Mouse (Mus musculus) forebrain, embryonic 14.5 days (tissue): ENCODE results near the gene Klf13. TPM values are rescaled to one million over a fixed set of nuclear protein-coding genes. Genes with fewer than 3 reads are reported as not detected.

Source experiments
- ATAC-seq: fragments of 200-750 bp; cut with Nextera tagmentation; 2 replicates; pipeline ENCODE4 v1.8.0; 2017; ENCODE audit warnings: mild to moderate bottlenecking, moderate library complexity
- DNase-seq: peaks from one replicate; pipeline ENCODE4 v3.0.0-alpha.2; 2015; ENCODE audit warnings: low spot score
- H3K27ac ChIP-seq: fragments of 300-500 bp; sonication (generic); 2 replicates; pipeline ENCODE4 v1.5.1; 2014; ENCODE audit warnings: low read depth, mild to moderate bottlenecking, control low read depth, low read length, moderate library complexity
- H3K27me3 ChIP-seq: fragments of 300-500 bp; sonication (generic); replicated peaks from 2 replicates; pipeline ENCODE4 v1.6.1; 2014; ENCODE audit warnings: low read length, control low read depth, mixed read lengths; ENCODE audit not compliant: control insufficient read depth, insufficient read depth
- H3K36me3 ChIP-seq: fragments of 300-500 bp; sonication (generic); 2 replicates; pipeline ENCODE4 v1.6.1; 2014; ENCODE audit warnings: low read length, control low read depth; ENCODE audit not compliant: control insufficient read depth, insufficient read depth
- H3K4me1 ChIP-seq: fragments of 300-500 bp; sonication (generic); 2 replicates; pipeline ENCODE4 v1.6.1; 2014; ENCODE audit warnings: antibody characterized with exemption, low read length, control low read depth; ENCODE audit not compliant: control insufficient read depth, insufficient read depth
- H3K4me2 ChIP-seq: fragments of 300-500 bp; sonication (generic); 2 replicates; pipeline ENCODE4 v1.6.1; 2014; ENCODE audit warnings: mild to moderate bottlenecking, control low read depth, low read length
- H3K4me3 ChIP-seq: fragments of 300-500 bp; sonication (generic); 2 replicates; pipeline ENCODE4 v1.5.1; 2014; ENCODE audit warnings: low read depth, low read length, control low read depth
- H3K9ac ChIP-seq: fragments of 300-500 bp; sonication (generic); 2 replicates; pipeline ENCODE4 v1.6.1; 2014; ENCODE audit warnings: mild to moderate bottlenecking, low read length, control low read depth, moderate library complexity
- H3K9me3 ChIP-seq: fragments of 300-500 bp; sonication (generic); replicated peaks from 2 replicates; pipeline ENCODE4 v1.6.1; 2016; ENCODE audit warnings: low read length, control low read depth, mixed read lengths; ENCODE audit not compliant: control insufficient read depth
- WGBS: fragments of 180-500 bp; shearing (Covaris S2); extraction: QIAGEN DNeasy Blood & Tissue Kit; methylation state at CpG from one replicate; pipeline ENCODE4 v1.1.7; 2014; 5-methylcytosine and 5-hydroxymethylcytosine counted together
- polyA plus RNA-seq: library from polyadenylated mRNA; unstranded; fragments of >200 nt; fragmentation: Nextera tagmentation; extraction: Ambion mirVana; gene quantifications from 2 replicates; pipeline ENCODE4 v1.2.1, GENCODE M21; 2014

Gene Klf13
- polyA plus RNA-seq, 1 experiment from 2014 or later = 28.2 TPM

DNA sequence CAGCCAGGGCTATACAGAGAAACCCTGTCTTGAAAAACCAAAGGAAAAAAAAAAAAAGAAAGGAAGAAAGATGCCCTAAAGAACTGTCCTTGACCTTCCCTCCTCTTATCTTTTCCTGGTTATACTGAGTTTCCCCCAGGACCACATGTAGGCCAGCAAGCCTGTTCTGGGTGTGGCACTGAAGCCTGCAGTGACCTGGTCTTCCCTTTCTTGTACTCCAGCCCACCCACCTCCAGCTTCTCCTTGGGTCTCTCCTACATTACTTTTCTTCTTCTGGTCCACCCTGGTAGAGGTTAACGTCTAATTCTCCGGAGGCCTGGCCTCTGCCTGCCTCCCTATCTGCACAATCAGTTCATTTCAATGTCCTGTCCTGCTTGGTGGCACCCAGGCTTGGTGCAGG is 16.7 kb upstream of the Klf13 start:
- DNase-seq (no peak), ATAC-seq (no peak)
- Histone ChIP-seq H3K36me3 (no peaks in the 10 kb centered on the region), H3K27me3 (no peaks in the 10 kb centered on the region), H3K4me2 (no peak overlapping the region), H3K4me3 (no peak overlapping the region), H3K9me3 (no peaks in the 10 kb centered on the region), H3K9ac (no peak overlapping the region), H3K27ac (peak overlapping the region; percentile 98; the same call in 1 of the 2 replicates), H3K4me1 (peaks cover 44% of the 10 kb centered on the region)
- WGBS = 97% methylated on average over 2 of the region's 2 CpGs

DNA sequence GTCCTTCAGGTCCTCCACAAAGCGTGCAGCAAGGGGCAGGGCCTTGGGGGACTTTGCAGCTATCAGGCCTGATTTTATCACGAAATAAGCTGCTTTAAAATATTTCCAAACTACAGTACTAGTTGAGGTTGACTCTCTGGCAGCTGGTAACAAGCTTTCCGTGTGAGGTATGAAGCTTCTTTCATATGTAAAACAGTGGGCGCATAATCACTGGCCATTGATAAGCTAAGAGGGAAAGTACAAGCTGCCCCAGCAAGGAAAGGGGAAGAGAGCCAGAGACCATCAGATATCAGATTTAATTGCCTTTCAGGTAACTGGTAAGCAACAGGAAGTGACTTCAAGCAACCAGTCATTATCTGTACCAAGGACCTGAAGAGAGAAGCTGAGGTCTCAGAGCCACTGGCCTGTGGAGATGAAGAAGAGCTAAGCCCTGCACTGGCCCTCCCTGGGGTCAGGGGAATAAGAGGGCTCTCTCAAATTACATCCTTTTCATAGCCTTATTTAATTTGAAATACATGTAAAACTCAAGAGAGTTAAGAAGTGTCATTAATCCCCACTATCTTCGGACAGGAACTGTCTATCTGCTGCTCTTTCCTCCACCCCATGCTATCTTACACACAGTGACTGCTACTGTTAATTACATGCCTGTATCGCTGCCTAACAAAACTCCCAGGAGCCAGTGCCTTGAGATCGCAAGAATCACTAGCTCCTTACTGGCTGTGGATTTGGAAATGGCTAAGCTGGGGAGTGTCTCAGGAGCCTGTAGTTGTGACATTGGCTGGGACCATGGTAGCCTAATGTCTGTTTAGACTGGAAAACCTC is 13.6 kb upstream of the Klf13 start:
- Histone ChIP-seq H3K4me3 (no peak overlapping the region), H3K4me1 (peaks cover 28% of the 10 kb centered on the region), H3K27ac (peak overlapping the region; percentile 64), H3K4me2 (no peak overlapping the region), H3K36me3 (no peaks in the 10 kb centered on the region), H3K27me3 (no peaks in the 10 kb centered on the region), H3K9ac (no peak overlapping the region), H3K9me3 (no peaks in the 10 kb centered on the region)
- no peak for ATAC-seq
- 24% methylated on average over 7 of the region's 7 CpGs for WGBS
- peak; percentile 54 for DNase-seq

DNA sequence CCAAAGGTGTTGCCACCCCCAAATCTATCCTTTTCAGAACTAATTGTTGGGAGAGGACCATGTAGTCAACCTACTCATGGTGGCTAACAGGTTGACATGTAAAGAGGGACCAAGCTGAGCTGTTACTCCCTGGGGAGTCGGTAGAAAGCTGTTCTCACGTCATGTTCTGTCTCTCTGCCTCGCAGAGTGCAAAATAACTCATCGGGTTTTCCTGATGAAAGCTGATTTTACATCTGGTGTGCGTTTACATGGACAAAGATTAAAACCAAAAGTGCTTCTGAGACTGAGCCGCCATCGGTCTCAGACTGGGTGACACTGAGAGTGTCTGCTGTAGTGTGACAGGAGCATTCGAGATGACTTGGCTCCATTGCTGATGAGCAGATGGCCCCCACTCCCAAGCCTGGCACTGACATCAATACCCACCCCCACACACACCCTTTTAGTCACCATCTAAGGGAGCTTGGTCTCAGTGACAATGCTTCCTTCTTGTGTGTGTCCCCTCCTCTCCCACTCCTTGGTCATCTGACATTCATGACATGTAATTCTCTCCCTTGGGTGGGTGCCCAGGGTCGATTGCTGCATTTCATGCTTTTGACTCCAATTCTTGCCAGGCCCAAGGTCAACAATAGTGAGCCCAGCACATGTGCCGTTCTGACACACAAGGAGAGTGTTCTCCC is 12.4 kb upstream of the Klf13 start:
- DNase-seq (peak; percentile 65), ATAC-seq (peak; percentile 81)
- H3K9me3 ChIP-seq = no peaks in the 10 kb centered on the region
- H3K9ac ChIP-seq = no peak overlapping the region
- H3K36me3 ChIP-seq = no peaks in the 10 kb centered on the region
- no peak overlapping the region for H3K4me2 ChIP-seq
- no peak overlapping the region for H3K4me3 ChIP-seq
- H3K27ac ChIP-seq = peak overlapping the region; percentile 64; the same call in 1 of the 2 replicates
- no peaks in the 10 kb centered on the region for H3K27me3 ChIP-seq
- H3K4me1 ChIP-seq = peaks cover 19% of the 10 kb centered on the region
- 66% methylated on average over 10 of the region's 10 CpGs for whole genome bisulfite sequencing

DNA sequence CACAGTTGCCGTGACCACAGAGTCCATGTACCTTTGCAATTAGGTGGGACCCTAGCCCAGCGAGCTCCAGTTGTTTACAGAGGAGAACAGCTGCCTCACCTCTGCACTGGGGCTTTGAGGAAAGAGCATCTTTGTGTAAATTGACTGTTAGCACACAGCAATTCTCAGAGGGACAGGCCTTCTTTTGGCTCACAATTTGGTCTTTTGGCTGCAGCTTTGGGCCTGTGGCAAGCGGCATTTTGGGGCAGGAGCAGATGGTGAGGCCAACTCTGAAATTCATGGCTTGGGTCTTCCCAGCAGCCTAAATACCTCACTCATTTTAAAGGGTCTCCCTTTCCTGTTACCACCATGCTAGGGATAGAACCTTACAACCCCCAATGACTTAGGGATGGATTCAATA is 10.5 kb upstream of the Klf13 start:
- no peaks in the 10 kb centered on the region for H3K27me3 ChIP-seq
- no peak for ATAC-seq
- no peaks in the 10 kb centered on the region for H3K36me3 ChIP-seq
- no peak for DNase-seq
- WGBS = 90% methylated on average over 3 of the region's 3 CpGs
- no peak overlapping the region for H3K27ac ChIP-seq
- peaks cover 16% of the 10 kb centered on the region for H3K4me1 ChIP-seq
- H3K4me2 ChIP-seq = no peak overlapping the region
- no peaks in the 10 kb centered on the region for H3K9me3 ChIP-seq
- no peak overlapping the region for H3K9ac ChIP-seq
- H3K4me3 ChIP-seq = no peak overlapping the region

DNA sequence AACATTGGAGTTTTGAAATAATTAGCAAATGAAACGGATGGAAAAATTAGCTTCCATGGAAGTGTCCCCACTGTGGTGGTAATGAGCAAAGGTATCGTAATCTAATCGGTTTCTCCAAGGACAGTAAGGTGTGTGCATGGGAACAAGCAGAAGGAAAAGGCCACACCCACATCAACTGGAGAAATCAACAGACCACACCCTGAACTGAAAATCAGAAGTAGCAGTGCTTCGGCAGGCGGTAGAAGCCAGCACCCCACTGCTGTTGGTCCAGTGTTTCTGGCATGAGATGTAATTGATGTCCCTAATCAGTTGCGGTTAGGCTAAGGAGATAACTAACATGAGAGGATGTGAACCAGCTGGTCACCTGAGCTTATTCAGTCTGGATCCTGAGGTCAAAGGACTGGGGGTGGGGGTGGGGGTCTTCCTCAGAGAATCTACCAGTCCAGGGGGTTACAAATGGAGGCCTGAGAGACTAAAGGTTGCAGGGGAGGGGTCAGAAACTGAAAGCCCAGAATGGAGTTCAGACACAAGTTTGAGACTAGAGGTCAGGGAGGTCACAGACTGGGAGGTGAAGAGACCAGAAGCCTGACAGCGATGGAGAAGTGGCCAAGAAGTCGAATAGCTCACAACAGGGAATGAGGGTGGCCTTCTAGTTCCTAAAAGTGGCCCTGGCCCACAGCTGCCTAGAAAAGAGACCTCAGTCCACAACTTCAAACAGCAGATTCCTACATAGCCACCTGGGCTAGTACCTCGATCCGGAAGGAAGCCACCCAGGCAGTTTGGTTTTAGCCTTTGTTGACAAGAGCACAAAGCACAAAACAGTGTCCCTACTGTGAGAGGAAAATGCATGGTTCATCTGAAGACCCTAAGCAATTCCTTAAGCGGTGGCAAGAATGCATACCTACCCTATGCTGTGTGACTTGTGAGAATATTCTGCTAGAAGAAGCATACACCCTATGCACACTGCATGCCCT is 9.1 kb upstream of the Klf13 start:
- peaks cover 16% of the 10 kb centered on the region for H3K4me1 ChIP-seq
- no peak overlapping the region for H3K4me3 ChIP-seq
- no peak overlapping the region for H3K27ac ChIP-seq
- H3K9me3 ChIP-seq = no peaks in the 10 kb centered on the region
- H3K27me3 ChIP-seq = no peaks in the 10 kb centered on the region
- H3K4me2 ChIP-seq = no peak overlapping the region
- H3K36me3 ChIP-seq = no peaks in the 10 kb centered on the region
- H3K9ac ChIP-seq = no peak overlapping the region
- ATAC-seq (no peak), DNase-seq (no peak)
- 57% methylated on average over 11 of the region's 11 CpGs for WGBS

DNA sequence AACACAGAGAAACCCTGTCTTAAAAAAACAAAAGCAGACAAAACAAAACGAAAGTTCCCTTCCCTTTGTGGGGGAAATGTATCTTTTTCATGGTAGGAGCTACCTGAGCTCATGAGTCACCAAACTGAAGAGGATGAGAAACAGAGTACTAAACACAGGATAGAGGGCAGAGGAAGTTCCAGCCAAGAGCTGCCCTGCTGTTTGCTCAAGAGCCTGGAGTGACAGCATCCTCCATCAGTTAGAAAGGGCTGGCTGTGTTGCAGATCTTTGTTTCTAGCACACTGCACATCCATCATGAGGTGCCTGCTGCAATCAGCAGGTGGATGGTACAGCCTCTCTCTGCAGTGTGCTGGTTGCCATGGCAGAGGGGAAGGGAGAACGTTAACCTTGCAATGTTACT is 5.2 kb upstream of the Klf13 start:
- H3K27me3 ChIP-seq = no peaks in the 10 kb centered on the region
- no peaks in the 10 kb centered on the region for H3K36me3 ChIP-seq
- no peak overlapping the region for H3K4me2 ChIP-seq
- no peak overlapping the region for H3K27ac ChIP-seq
- ATAC-seq (no peak), DNase-seq (no peak)
- 47% methylated on average over 2 of the region's 2 CpGs for WGBS
- H3K4me3 ChIP-seq = no peak overlapping the region
- H3K9ac ChIP-seq = no peak overlapping the region
- peaks cover 3% of the 10 kb centered on the region; the same call in 1 of the 2 replicates for H3K4me1 ChIP-seq
- H3K9me3 ChIP-seq = no peaks in the 10 kb centered on the region

DNA sequence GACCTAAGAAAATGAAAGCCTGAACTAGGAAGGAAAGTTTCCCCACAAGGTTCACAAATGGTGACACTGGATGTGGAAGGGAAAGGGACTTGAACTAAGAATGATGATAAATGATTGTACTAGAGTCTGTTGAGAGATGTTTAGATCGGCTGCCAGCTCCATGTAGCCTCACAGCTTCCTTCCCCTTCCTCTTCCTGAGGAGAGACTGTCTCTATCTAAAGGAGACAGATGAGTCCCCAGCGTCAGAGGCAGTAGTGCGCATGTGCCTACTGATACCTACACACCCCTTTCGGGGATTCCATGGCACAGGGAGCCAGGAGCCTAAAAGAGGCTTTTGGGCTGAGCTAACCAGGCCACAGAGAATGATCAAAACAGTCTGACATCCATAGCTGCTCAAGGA is 2.8 kb upstream of the Klf13 start:
- DNase-seq (no peak), ATAC-seq (no peak)
- H3K4me1 ChIP-seq = peaks cover 3% of the 10 kb centered on the region; the same call in 1 of the 2 replicates
- H3K36me3 ChIP-seq = no peaks in the 10 kb centered on the region
- no peaks in the 10 kb centered on the region for H3K27me3 ChIP-seq
- H3K4me3 ChIP-seq = no peak overlapping the region
- no peak overlapping the region for H3K9ac ChIP-seq
- WGBS = 76% methylated on average over 4 of the region's 4 CpGs
- no peak overlapping the region for H3K4me2 ChIP-seq
- H3K27ac ChIP-seq = no peak overlapping the region
- no peaks in the 10 kb centered on the region for H3K9me3 ChIP-seq

DNA sequence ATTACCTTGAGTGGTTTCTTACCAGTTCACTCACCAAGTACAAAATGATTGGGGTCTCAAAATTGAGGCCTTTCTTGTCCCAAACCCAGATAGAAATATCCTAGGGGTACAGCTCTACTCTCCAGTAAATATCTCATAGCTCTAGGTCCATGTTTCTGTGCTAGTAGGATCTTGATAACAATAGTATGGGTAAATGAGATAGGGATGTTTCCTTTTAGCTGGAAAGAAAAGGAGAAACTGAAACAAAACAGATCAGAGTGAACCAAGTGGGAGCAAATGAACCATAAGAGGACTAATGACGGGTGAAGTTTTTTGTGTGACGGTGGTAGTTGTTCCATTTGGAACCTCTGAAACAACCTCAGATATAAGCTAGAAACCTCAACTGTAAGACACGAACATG is 2.3 kb upstream of the Klf13 start:
- 82% methylated on average over 3 of the region's 3 CpGs for WGBS
- H3K36me3 ChIP-seq = no peaks in the 10 kb centered on the region
- H3K4me1 ChIP-seq = peaks cover 3% of the 10 kb centered on the region; the same call in 1 of the 2 replicates
- no peak overlapping the region for H3K27ac ChIP-seq
- H3K9me3 ChIP-seq = no peaks in the 10 kb centered on the region
- no peak overlapping the region for H3K9ac ChIP-seq
- no peaks in the 10 kb centered on the region for H3K27me3 ChIP-seq
- H3K4me3 ChIP-seq = no peak overlapping the region
- ATAC-seq (no peak), DNase-seq (no peak)
- no peak overlapping the region for H3K4me2 ChIP-seq
